Mouse (Mus musculus) neutrophil, adult 5-6 weeks (primary cell): ENCODE data around the gene Nusap1. TPM values are rescaled to one million over a fixed set of nuclear protein-coding genes. Genes with fewer than 3 reads are reported as not detected.
"Not testable (repeated sequence)": the region's sequence is repeated elsewhere in the genome, so short reads cannot be mapped to it uniquely, and the experiment has no call there.

Source experiments
- ATAC-seq: fragments of 151-379, 151-347 bp; 2 replicates; pipeline ENCODE4 v1.8.0; 2017; ENCODE audit warnings: mild to moderate bottlenecking, moderate TSS enrichment; ENCODE audit not compliant: insufficient number of reproducible peaks, poor library complexity, low FRiP score, severe bottlenecking; ENCODE audit errors: extremely low read depth
- total RNA-seq: library from RNA; stranded (forward); fragments of 200-1000 nt; gene quantifications from 2 replicates; pipeline ENCODE4 v1.2.3, GENCODE M21; 2017

Gene Nusap1
- total RNA-seq, 1 experiment from 2014 or later = 2.8 TPM

- ATAC-seq = no peak
These were observed 3.2 kb downstream of the Nusap1 start for GRCm38 (mm10) chr2:119621302-119621701.

GRCm38 (mm10) chr2:119636781-119637180 lies 18.7 kb downstream of the Nusap1 start:
- peak; percentile 71; the same call in 1 of the 2 replicates for ATAC-seq

- no peak for ATAC-seq
These were observed 23.3 kb downstream of the Nusap1 start for GRCm38 (mm10) chr2:119641214-119641912.

- no peak for ATAC-seq
These were observed 26.2 kb downstream of the Nusap1 start for GRCm38 (mm10) chr2:119644254-119644653.

- ATAC-seq = peak; percentile 68
These were observed 44.4 kb downstream of the Nusap1 start, which contains the start of gene Ndufaf1 for GRCm38 (mm10) chr2:119662220-119663182. TSS of gene Ndufaf1 (minus strand) at chr2:119662827.

- ATAC-seq = not testable (repeated sequence)
These were observed 47.6 kb downstream of the Nusap1 start for GRCm38 (mm10) chr2:119665744-119666143.

- ATAC-seq = peak; percentile 56; the same call in 1 of the 2 replicates
These were observed 50.9 kb downstream of the Nusap1 start for GRCm38 (mm10) chr2:119669010-119669409.

GRCm38 (mm10) chr2:119674525-119675214 lies 56.6 kb downstream of the Nusap1 start, which contains the start of gene Rtf1:
TSS of gene Rtf1 (plus strand) at chr2:119675068.
- peak; percentile 89 for ATAC-seq

GRCm38 (mm10) chr2:119675215-119675784 lies 57.2 kb downstream of the Nusap1 start:
- 0 out of 2 replicates have a peak, but pooled peaks have one; percentile 30 for ATAC-seq

GRCm38 (mm10) chr2:119675831-119676230 lies 57.7 kb downstream of the Nusap1 start:
- ATAC-seq = no peak

GRCm38 (mm10) chr2:119683706-119684105 lies 65.6 kb downstream of the Nusap1 start:
- no peak for ATAC-seq

GRCm38 (mm10) chr2:119692003-119692701 lies 74.1 kb downstream of the Nusap1 start:
- no peak for ATAC-seq

GRCm38 (mm10) chr2:119694826-119695225 lies 76.7 kb downstream of the Nusap1 start:
- no peak for ATAC-seq

GRCm38 (mm10) chr2:119696111-119696510 lies 78.0 kb downstream of the Nusap1 start:
- ATAC-seq = no peak

GRCm38 (mm10) chr2:119698472-119698871 lies 80.4 kb downstream of the Nusap1 start:
- ATAC-seq = peak; percentile 55

- ATAC-seq = no peak
These were observed 81.9 kb downstream of the Nusap1 start for GRCm38 (mm10) chr2:119699962-119700361.
